Mouse (Mus musculus) liver, embryonic 15.5 days (tissue): ENCODE measurements around the gene Magi1. TPM values are rescaled to one million over a fixed set of nuclear protein-coding genes. Genes with fewer than 3 reads are reported as not detected.
A peak's percentile ranks its signal among the peaks of the same experiment; 100 is the strongest.

Experiments
- ATAC-seq: fragments of 200-750 bp; cut with Nextera tagmentation; 2 replicates; pipeline ENCODE4 v1.8.0; 2017; ENCODE audit warnings: moderate number of reproducible peaks, mild to moderate bottlenecking, moderate library complexity; ENCODE audit not compliant: insufficient read depth
- H3K27ac ChIP-seq: fragments of 300-500 bp; sonication (generic); replicated peaks from 2 replicates; pipeline ENCODE4 v1.5.1; 2015; ENCODE audit warnings: mild to moderate bottlenecking, inconsistent platforms
- H3K27me3 ChIP-seq: fragments of 300-500 bp; sonication (generic); 2 replicates; pipeline ENCODE4 v1.6.1; 2015; ENCODE audit warnings: mild to moderate bottlenecking, inconsistent platforms
- H3K36me3 ChIP-seq: fragments of 300-500 bp; sonication (generic); replicated peaks from 2 replicates; pipeline ENCODE4 v1.6.1; 2015; ENCODE audit warnings: moderate library complexity, mild to moderate bottlenecking, inconsistent platforms
- H3K4me1 ChIP-seq: fragments of 300-500 bp; sonication (generic); replicated peaks from 2 replicates; pipeline ENCODE4 v1.6.1; 2015; ENCODE audit warnings: inconsistent platforms
- H3K4me2 ChIP-seq: fragments of 300-500 bp; sonication (generic); 2 replicates; pipeline ENCODE4 v1.6.1; 2015; ENCODE audit warnings: moderate library complexity, mild to moderate bottlenecking, inconsistent platforms
- H3K4me3 ChIP-seq: fragments of 300-500 bp; sonication (generic); replicated peaks from 2 replicates; pipeline ENCODE4 v1.5.1; 2015; ENCODE audit warnings: mild to moderate bottlenecking, inconsistent platforms
- H3K9ac ChIP-seq: fragments of 300-500 bp; sonication (generic); 2 replicates; pipeline ENCODE4 v1.6.1; 2015; ENCODE audit warnings: moderate library complexity, mild to moderate bottlenecking, inconsistent platforms
- H3K9me3 ChIP-seq: fragments of 300-500 bp; sonication (generic); replicated peaks from 2 replicates; pipeline ENCODE4 v1.6.1; 2016; ENCODE audit warnings: inconsistent platforms
- WGBS: fragments of 180-500 bp; shearing (Covaris S2); methylation state at CpG from one replicate; pipeline ENCODE4 v1.1.7; 2015; ENCODE audit warnings: mixed read lengths; ENCODE audit not compliant: insufficient replicate concordance; 5-methylcytosine and 5-hydroxymethylcytosine counted together
- polyA plus RNA-seq: library from polyadenylated mRNA; unstranded; fragments of >200 nt; fragmentation: Nextera tagmentation; extraction: Ambion mirVana; gene quantifications from 2 replicates; pipeline ENCODE4 v1.2.1, GENCODE M21; 2015

Magi1 gene
- polyA plus RNA-seq, 1 experiment from 2014 or later = 1.1 TPM

- H3K4me3 ChIP-seq = no peak overlapping the region
- WGBS = 72% methylated on average over 14 of the region's 14 CpGs
- no peak overlapping the region for H3K4me2 ChIP-seq
- H3K27ac ChIP-seq = no peak overlapping the region
- 0 out of 2 replicates have a peak, but pooled peaks cover 5% of the 10 kb centered on the region for H3K27me3 ChIP-seq
- no peak overlapping the region for H3K9ac ChIP-seq
- H3K4me1 ChIP-seq = no peaks in the 10 kb centered on the region
- no peaks in the 10 kb centered on the region for H3K9me3 ChIP-seq
- ATAC-seq = no peak
- no peaks in the 10 kb centered on the region for H3K36me3 ChIP-seq
These were observed 103.2 kb downstream of the Magi1 start for GRCm38 (mm10) chr6:94180331-94181150.

- WGBS = 58% methylated on average over 3 of the region's 3 CpGs
- H3K27me3 ChIP-seq = 0 out of 2 replicates have a peak, but pooled peaks cover 5% of the 10 kb centered on the region
- H3K27ac ChIP-seq = no peak overlapping the region
- H3K9ac ChIP-seq = no peak overlapping the region
- no peak overlapping the region for H3K4me3 ChIP-seq
- no peaks in the 10 kb centered on the region for H3K4me1 ChIP-seq
- H3K9me3 ChIP-seq = no peaks in the 10 kb centered on the region
- no peak overlapping the region for H3K4me2 ChIP-seq
- no peaks in the 10 kb centered on the region for H3K36me3 ChIP-seq
- no peak for ATAC-seq
These were observed 106.2 kb downstream of the Magi1 start for GRCm38 (mm10) chr6:94177559-94177958.

- 14% methylated on average over 4 of the region's 4 CpGs for WGBS
- H3K27ac ChIP-seq = no peak overlapping the region
- H3K9ac ChIP-seq = no peak overlapping the region
- H3K9me3 ChIP-seq = no peaks in the 10 kb centered on the region
- ATAC-seq = no peak
- H3K4me1 ChIP-seq = no peaks in the 10 kb centered on the region
- no peak overlapping the region for H3K4me3 ChIP-seq
- H3K36me3 ChIP-seq = no peaks in the 10 kb centered on the region
- no peak overlapping the region for H3K4me2 ChIP-seq
- H3K27me3 ChIP-seq = no peaks in the 10 kb centered on the region
These were observed 107.0 kb downstream of the Magi1 start for GRCm38 (mm10) chr6:94176705-94177104.

- Histone ChIP-seq H3K4me2 (no peak overlapping the region), H3K36me3 (no peaks in the 10 kb centered on the region), H3K9me3 (no peaks in the 10 kb centered on the region), H3K27ac (no peak overlapping the region), H3K9ac (no peak overlapping the region), H3K4me1 (peaks cover 2% of the 10 kb centered on the region; the same call in 1 of the 2 replicates), H3K27me3 (no peaks in the 10 kb centered on the region), H3K4me3 (no peak overlapping the region)
- ATAC-seq = no peak
- WGBS = 27% methylated on average over 8 of the region's 8 CpGs
These were observed 112.5 kb downstream of the Magi1 start for GRCm38 (mm10) chr6:94171250-94171649.

- H3K36me3 ChIP-seq = no peaks in the 10 kb centered on the region
- H3K4me2 ChIP-seq = no peak overlapping the region
- H3K4me1 ChIP-seq = peaks cover 6% of the 10 kb centered on the region; the same call in 1 of the 2 replicates
- H3K4me3 ChIP-seq = no peak overlapping the region
- WGBS = 56% methylated on average over 9 of the region's 9 CpGs
- H3K27me3 ChIP-seq = no peaks in the 10 kb centered on the region
- no peak overlapping the region for H3K9ac ChIP-seq
- H3K9me3 ChIP-seq = no peaks in the 10 kb centered on the region
- no peak overlapping the region for H3K27ac ChIP-seq
- ATAC-seq = no peak
These were observed 114.0 kb downstream of the Magi1 start for GRCm38 (mm10) chr6:94169581-94170194.

GRCm38 (mm10) chr6:94165951-94166350, 117.8 kb downstream of the Magi1 start:
- no peak overlapping the region for H3K4me2 ChIP-seq
- WGBS = 55% methylated on average over 1 of the region's 1 CpGs
- H3K36me3 ChIP-seq = no peaks in the 10 kb centered on the region
- ATAC-seq = no peak
- no peak overlapping the region for H3K9ac ChIP-seq
- H3K4me3 ChIP-seq = no peak overlapping the region
- H3K4me1 ChIP-seq = peaks cover 6% of the 10 kb centered on the region; the same call in 1 of the 2 replicates
- no peaks in the 10 kb centered on the region for H3K27me3 ChIP-seq
- H3K9me3 ChIP-seq = no peaks in the 10 kb centered on the region
- no peak overlapping the region for H3K27ac ChIP-seq

GRCm38 (mm10) chr6:94164753-94165536, 118.8 kb downstream of the Magi1 start:
- 64% methylated on average over 9 of the region's 9 CpGs for WGBS
- no peak for ATAC-seq
- no peaks in the 10 kb centered on the region for H3K27me3 ChIP-seq
- H3K4me1 ChIP-seq = peaks cover 6% of the 10 kb centered on the region; the same call in 1 of the 2 replicates
- H3K36me3 ChIP-seq = no peaks in the 10 kb centered on the region
- no peak overlapping the region for H3K4me2 ChIP-seq
- H3K27ac ChIP-seq = no peak overlapping the region
- H3K9me3 ChIP-seq = no peaks in the 10 kb centered on the region
- H3K4me3 ChIP-seq = no peak overlapping the region
- no peak overlapping the region for H3K9ac ChIP-seq

GRCm38 (mm10) chr6:94163325-94163995, 120.3 kb downstream of the Magi1 start:
- 37% methylated on average over 9 of the region's 9 CpGs for WGBS
- Histone ChIP-seq H3K4me1 (peaks cover 10% of the 10 kb centered on the region; the same call in 1 of the 2 replicates), H3K27ac (no peak overlapping the region), H3K9ac (no peak overlapping the region), H3K4me2 (peak overlapping the region; percentile 45), H3K9me3 (no peaks in the 10 kb centered on the region), H3K36me3 (no peaks in the 10 kb centered on the region), H3K27me3 (no peaks in the 10 kb centered on the region), H3K4me3 (no peak overlapping the region)
- ATAC-seq = no peak

- H3K4me2 ChIP-seq = peak overlapping the region; percentile 45
- H3K4me1 ChIP-seq = peaks cover 13% of the 10 kb centered on the region; the same call in 1 of the 2 replicates
- no peaks in the 10 kb centered on the region for H3K27me3 ChIP-seq
- ATAC-seq = no peak
- no peaks in the 10 kb centered on the region for H3K36me3 ChIP-seq
- H3K9ac ChIP-seq = no peak overlapping the region
- H3K4me3 ChIP-seq = no peak overlapping the region
- WGBS = 30% methylated on average over 8 of the region's 8 CpGs
- no peak overlapping the region for H3K27ac ChIP-seq
- H3K9me3 ChIP-seq = no peaks in the 10 kb centered on the region
These were observed 120.8 kb downstream of the Magi1 start for GRCm38 (mm10) chr6:94162918-94163317.

GRCm38 (mm10) chr6:94159256-94159655, 124.5 kb downstream of the Magi1 start:
- H3K4me2 ChIP-seq = no peak overlapping the region
- 26% methylated on average over 2 of the region's 2 CpGs for WGBS
- H3K4me1 ChIP-seq = 0 out of 2 replicates have a peak, but pooled peaks cover 7% of the 10 kb centered on the region

More at GRCm38 (mm10) chr6:94159256-94159655, 124.5 kb downstream of the Magi1 start:
- Histone ChIP-seq H3K4me3 (no peak overlapping the region), H3K27ac (no peak overlapping the region), H3K9ac (no peak overlapping the region), H3K27me3 (no peaks in the 10 kb centered on the region), H3K36me3 (no peaks in the 10 kb centered on the region), H3K9me3 (no peaks in the 10 kb centered on the region)
- ATAC-seq = no peak
